Mouse (Mus musculus) hindbrain, embryonic 14.5 days (tissue): ENCODE measurements at regions not wholly inside any gene's neighbourhood (a gene's known extent, or its start where the extent isn't known, plus 50 kb on each side); places are given as distances from the start of the nearest gene placed in this dataset.

Experiments used
- ATAC-seq: fragments of 200-750 bp; cut with Nextera tagmentation; 2 replicates; pipeline ENCODE4 v1.8.0; 2017; ENCODE audit warnings: moderate number of reproducible peaks, mild to moderate bottlenecking, moderate TSS enrichment, moderate library complexity; ENCODE audit not compliant: low FRiP score
- DNase-seq: peaks from one replicate; pipeline ENCODE4 v3.0.0-alpha.2; 2015; ENCODE audit warnings: low spot score
- H3K27ac ChIP-seq: fragments of 300-500 bp; sonication (generic); 2 replicates; pipeline ENCODE4 v1.5.1; 2014; ENCODE audit warnings: mild to moderate bottlenecking, moderate library complexity
- H3K27me3 ChIP-seq: fragments of 300-500 bp; sonication (generic); 2 replicates; pipeline ENCODE4 v1.6.1; 2014; ENCODE audit warnings: mild to moderate bottlenecking, low read length, mixed read lengths; ENCODE audit not compliant: control insufficient read depth, insufficient read depth
- H3K36me3 ChIP-seq: fragments of 300-500 bp; sonication (generic); replicated peaks from 2 replicates; pipeline ENCODE4 v1.6.1; 2014; ENCODE audit not compliant: control insufficient read depth, insufficient read depth
- H3K4me1 ChIP-seq: fragments of 300-500 bp; sonication (generic); replicated peaks from 2 replicates; pipeline ENCODE4 v1.6.1; 2014; ENCODE audit warnings: antibody characterized with exemption, low read length, mixed read lengths; ENCODE audit not compliant: control insufficient read depth, insufficient read depth
- H3K4me2 ChIP-seq: fragments of 300-500 bp; sonication (generic); replicated peaks from 2 replicates; pipeline ENCODE4 v1.6.1; 2014; ENCODE audit warnings: mild to moderate bottlenecking, moderate library complexity
- H3K4me3 ChIP-seq: fragments of 300-500 bp; sonication (generic); replicated peaks from 2 replicates; pipeline ENCODE4 v1.5.1; 2014; ENCODE audit warnings: mild to moderate bottlenecking, low read length
- H3K9ac ChIP-seq: fragments of 300-500 bp; sonication (generic); 2 replicates; pipeline ENCODE4 v1.6.1; 2014
- H3K9me3 ChIP-seq: fragments of 300-500 bp; sonication (generic); 2 replicates; pipeline ENCODE4 v1.6.1; 2016; ENCODE audit warnings: low read length; ENCODE audit not compliant: control insufficient read depth
- WGBS: fragments of 180-500 bp; shearing (Covaris S2); extraction: QIAGEN DNeasy Blood & Tissue Kit; methylation state at CpG from one replicate; pipeline ENCODE4 v1.1.7; 2014; 5-methylcytosine and 5-hydroxymethylcytosine counted together

DNA sequence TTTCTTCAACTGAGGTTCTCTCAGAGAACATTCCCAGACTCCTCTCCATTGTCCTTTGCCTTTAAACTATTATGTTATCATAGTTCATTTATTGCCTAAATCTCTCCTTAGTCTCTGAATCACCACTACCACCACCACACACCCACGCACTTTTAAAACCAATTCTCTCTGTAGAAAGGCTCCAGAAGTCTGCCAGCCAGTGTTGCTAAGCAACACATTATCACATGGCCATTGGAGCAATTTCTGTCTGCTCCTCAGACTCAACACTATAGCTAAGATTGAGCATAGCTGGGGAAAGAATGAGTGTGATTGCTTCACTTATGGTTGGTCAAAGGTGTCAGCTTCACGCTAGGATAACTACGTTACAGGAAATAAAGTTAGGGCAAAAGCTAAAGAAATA, 59.3 kb downstream of the Trap1a start:
- no peak overlapping the region for H3K27ac ChIP-seq
- no peak overlapping the region for H3K4me2 ChIP-seq
- no peak for DNase-seq

DNA sequence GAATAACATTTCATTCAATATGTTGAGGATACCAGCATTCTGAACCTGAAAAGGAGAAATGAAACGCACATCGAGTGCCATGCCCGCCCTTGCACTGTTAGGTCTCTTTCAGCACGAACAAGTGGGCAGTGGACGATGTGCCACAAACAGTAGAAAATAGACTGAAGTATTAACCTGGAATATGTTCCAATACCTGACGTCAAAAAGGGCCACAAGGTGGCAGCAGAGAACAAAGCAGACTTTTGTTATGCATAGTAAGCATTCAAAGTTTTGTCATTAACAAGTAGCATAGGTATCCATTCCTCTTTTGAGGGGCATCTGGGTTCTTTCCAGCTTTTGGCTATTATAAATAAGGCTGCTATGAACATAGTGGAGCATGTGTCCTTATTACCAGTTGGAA, 63.5 kb upstream of the D330045A20Rik start:
- H3K9ac ChIP-seq = no peak overlapping the region
- H3K4me3 ChIP-seq = no peak overlapping the region
- no peaks in the 10 kb centered on the region for H3K9me3 ChIP-seq
- ATAC-seq (0 out of 2 replicates have a peak, but pooled peaks have one; percentile 34), DNase-seq (peak; percentile 81)
- H3K27ac ChIP-seq = no peak overlapping the region
- no peaks in the 10 kb centered on the region for H3K27me3 ChIP-seq
- no peaks in the 10 kb centered on the region for H3K4me1 ChIP-seq
- WGBS = 70% methylated on average over 6 of the region's 6 CpGs
- H3K36me3 ChIP-seq = no peaks in the 10 kb centered on the region
- H3K4me2 ChIP-seq = no peak overlapping the region

More for the DNA sequence above, 59.3 kb downstream of the Trap1a start:
- Histone ChIP-seq H3K9ac (no peak overlapping the region), H3K36me3 (no peaks in the 10 kb centered on the region), H3K4me3 (no peak overlapping the region), H3K9me3 (no peaks in the 10 kb centered on the region), H3K27me3 (0 out of 2 replicates have a peak, but pooled peaks cover 3% of the 10 kb centered on the region), H3K4me1 (no peaks in the 10 kb centered on the region)
- WGBS = 47% methylated on average over 3 of the region's 3 CpGs
- peak; percentile 55 for ATAC-seq

DNA sequence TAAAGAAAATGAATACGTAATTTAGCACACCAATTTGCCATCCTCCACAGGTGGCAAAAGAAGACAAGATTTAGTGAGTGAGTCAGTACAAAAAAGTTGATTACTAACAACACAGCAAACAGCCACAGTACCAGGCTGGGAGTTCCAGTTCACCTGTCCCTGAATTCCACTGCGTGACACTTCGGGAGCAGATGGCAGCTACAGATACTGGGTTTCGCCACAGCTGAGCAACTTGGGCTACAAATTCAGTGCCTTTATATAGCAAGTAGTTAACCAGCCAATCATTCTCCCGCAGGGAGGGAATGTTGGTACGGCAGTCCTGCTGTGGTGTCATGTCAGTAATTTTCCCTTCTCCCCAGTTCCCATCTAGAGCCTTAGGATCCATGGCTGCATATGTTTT, 60.3 kb upstream of the D330045A20Rik start:
- Histone ChIP-seq H3K27me3 (no peaks in the 10 kb centered on the region), H3K27ac (no peak overlapping the region), H3K9ac (no peak overlapping the region), H3K4me3 (no peak overlapping the region), H3K36me3 (no peaks in the 10 kb centered on the region), H3K4me2 (no peak overlapping the region), H3K9me3 (no peaks in the 10 kb centered on the region), H3K4me1 (no peaks in the 10 kb centered on the region)
- WGBS = 83% methylated on average over 6 of the region's 6 CpGs
- ATAC-seq (no peak), DNase-seq (no peak)

DNA sequence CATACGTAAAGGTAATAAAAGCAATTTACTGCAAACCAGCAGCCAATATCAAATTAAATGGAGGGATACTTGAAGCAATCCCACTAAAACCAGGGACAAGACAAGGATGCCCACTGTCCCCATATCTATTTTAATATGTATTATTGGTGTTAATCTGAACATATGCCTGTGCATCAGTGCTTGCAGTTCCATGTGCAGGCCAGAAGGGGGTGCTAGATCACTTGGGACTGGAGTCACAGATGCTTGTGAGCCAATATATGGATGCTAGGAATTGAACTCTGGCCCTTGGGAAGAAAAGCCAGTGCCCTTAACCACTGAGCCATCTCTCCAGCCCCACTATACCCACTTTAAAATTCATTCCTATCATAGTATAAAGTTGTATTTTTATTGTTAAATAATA, 55.9 kb upstream of the D330045A20Rik start:
- Histone ChIP-seq H3K27me3 (no peaks in the 10 kb centered on the region), H3K4me1 (no peaks in the 10 kb centered on the region), H3K9ac (no peak overlapping the region), H3K36me3 (no peaks in the 10 kb centered on the region), H3K4me3 (no peak overlapping the region), H3K27ac (no peak overlapping the region), H3K4me2 (no peak overlapping the region), H3K9me3 (no peaks in the 10 kb centered on the region)
- ATAC-seq (no peak), DNase-seq (no peak)
- WGBS = 92% methylated on average over 1 of the region's 1 CpGs
